Mouse (Mus musculus): ENCODE data around the gene Fgfbp3. TPM values are rescaled to one million over a fixed set of nuclear protein-coding genes. Genes with fewer than 3 reads are reported as not detected.
A peak's percentile ranks its signal among the peaks of the same experiment; 100 is the strongest.

Fgfbp3 gene
- polyA plus RNA-seq, 1 experiment from 2014 or later = 41.8 TPM

GRCm38 (mm10) chr19:36897778-36898177, 21.6 kb downstream of the Fgfbp3 start:
- Histone ChIP-seq H3K9me3 (ENCODE audit: control insufficient read depth, low read length) (no peaks in the 10 kb centered on the region), H3K4me2 (no peak overlapping the region), H3K27ac (ENCODE audit: low read depth, low read length) (peak overlapping the region; percentile 85), H3K9ac (ENCODE audit: low read length) (no peak overlapping the region), H3K4me1 (ENCODE audit: control insufficient read depth, insufficient read depth, low read length) (peaks cover 13% of the 10 kb centered on the region), H3K27me3 (ENCODE audit: control insufficient read depth, insufficient read depth, low read length) (no peaks in the 10 kb centered on the region), H3K36me3 (ENCODE audit: control insufficient read depth, insufficient read depth, low read length) (peaks cover 3% of the 10 kb centered on the region; the same call in 1 of the 2 replicates), H3K4me3 (ENCODE audit: low read depth, low read length) (no peak overlapping the region)
- ATAC-seq (ENCODE audit: low FRiP score) (no peak), DNase-seq (ENCODE audit: low spot score, missing footprints) (no peak)
- WGBS = 40% methylated on average over 9 of the region's 9 CpGs

GRCm38 (mm10) chr19:36896791-36897569, 22.4 kb downstream of the Fgfbp3 start:
- Histone ChIP-seq H3K9ac (ENCODE audit: low read length) (peak overlapping the region; percentile 13; the same call in 1 of the 2 replicates), H3K4me3 (ENCODE audit: low read depth, low read length) (no peak overlapping the region)
- WGBS = 7% methylated on average over 10 of the region's 10 CpGs

GRCm38 (mm10) chr19:36891746-36892145, 27.7 kb downstream of the Fgfbp3 start:
- DNase-seq (ENCODE audit: low spot score, missing footprints) (no peak), ATAC-seq (ENCODE audit: low FRiP score) (no peak)
- no peak overlapping the region for H3K27ac ChIP-seq (ENCODE audit: low read depth, low read length)
- no peak overlapping the region for H3K4me2 ChIP-seq
- H3K4me1 ChIP-seq (ENCODE audit: control insufficient read depth, insufficient read depth, low read length) = peaks cover 10% of the 10 kb centered on the region
- H3K36me3 ChIP-seq (ENCODE audit: control insufficient read depth, insufficient read depth, low read length) = peaks cover 16% of the 10 kb centered on the region
- WGBS = 96% methylated on average over 3 of the region's 3 CpGs
- no peaks in the 10 kb centered on the region for H3K27me3 ChIP-seq (ENCODE audit: control insufficient read depth, insufficient read depth, low read length)
- no peak overlapping the region for H3K4me3 ChIP-seq (ENCODE audit: low read depth, low read length)
- no peak overlapping the region for H3K9ac ChIP-seq (ENCODE audit: low read length)
- H3K9me3 ChIP-seq (ENCODE audit: control insufficient read depth, low read length) = no peaks in the 10 kb centered on the region

More at GRCm38 (mm10) chr19:36896791-36897569, 22.4 kb downstream of the Fgfbp3 start:
- Histone ChIP-seq H3K36me3 (ENCODE audit: control insufficient read depth, insufficient read depth, low read length) (peaks cover 3% of the 10 kb centered on the region; the same call in 1 of the 2 replicates), H3K27ac (ENCODE audit: low read depth, low read length) (peak overlapping the region; percentile 85), H3K27me3 (ENCODE audit: control insufficient read depth, insufficient read depth, low read length) (no peaks in the 10 kb centered on the region), H3K9me3 (ENCODE audit: control insufficient read depth, low read length) (no peaks in the 10 kb centered on the region), H3K4me2 (no peak overlapping the region), H3K4me1 (ENCODE audit: control insufficient read depth, insufficient read depth, low read length) (peaks cover 13% of the 10 kb centered on the region)
- DNase-seq (ENCODE audit: low spot score, missing footprints) (peak; percentile 95), ATAC-seq (ENCODE audit: low FRiP score) (peak; percentile 92)

GRCm38 (mm10) chr19:36887706-36888105, 31.7 kb downstream of the Fgfbp3 start:
- no peaks in the 10 kb centered on the region for H3K27me3 ChIP-seq (ENCODE audit: control insufficient read depth, insufficient read depth, low read length)
- no peaks in the 10 kb centered on the region for H3K9me3 ChIP-seq (ENCODE audit: control insufficient read depth, low read length)
- 48% methylated on average over 3 of the region's 3 CpGs for WGBS
- no peaks in the 10 kb centered on the region for H3K4me1 ChIP-seq (ENCODE audit: control insufficient read depth, insufficient read depth, low read length)
- DNase-seq (ENCODE audit: low spot score, missing footprints) = no peak
- H3K4me2 ChIP-seq = no peak overlapping the region
- no peak for ATAC-seq (ENCODE audit: low FRiP score)
- peaks cover 34% of the 10 kb centered on the region for H3K36me3 ChIP-seq (ENCODE audit: control insufficient read depth, insufficient read depth, low read length)
- no peak overlapping the region for H3K9ac ChIP-seq (ENCODE audit: low read length)
- H3K4me3 ChIP-seq (ENCODE audit: low read depth, low read length) = no peak overlapping the region
- H3K27ac ChIP-seq (ENCODE audit: low read depth, low read length) = no peak overlapping the region

GRCm38 (mm10) chr19:36886316-36886715, 33.1 kb downstream of the Fgfbp3 start:
- no peak overlapping the region for H3K4me3 ChIP-seq (ENCODE audit: low read depth, low read length)
- WGBS = 74% methylated on average over 2 of the region's 2 CpGs
- H3K9me3 ChIP-seq (ENCODE audit: control insufficient read depth, low read length) = no peaks in the 10 kb centered on the region
- H3K27me3 ChIP-seq (ENCODE audit: control insufficient read depth, insufficient read depth, low read length) = no peaks in the 10 kb centered on the region
- H3K36me3 ChIP-seq (ENCODE audit: control insufficient read depth, insufficient read depth, low read length) = peaks cover 33% of the 10 kb centered on the region
- ATAC-seq (ENCODE audit: low FRiP score) (no peak), DNase-seq (ENCODE audit: low spot score, missing footprints) (no peak)
- H3K9ac ChIP-seq (ENCODE audit: low read length) = no peak overlapping the region
- no peak overlapping the region for H3K4me2 ChIP-seq
- no peak overlapping the region for H3K27ac ChIP-seq (ENCODE audit: low read depth, low read length)
- H3K4me1 ChIP-seq (ENCODE audit: control insufficient read depth, insufficient read depth, low read length) = no peaks in the 10 kb centered on the region

- Histone ChIP-seq H3K9ac (ENCODE audit: low read length) (no peak overlapping the region), H3K4me1 (ENCODE audit: control insufficient read depth, insufficient read depth, low read length) (no peaks in the 10 kb centered on the region), H3K27me3 (ENCODE audit: control insufficient read depth, insufficient read depth, low read length) (no peaks in the 10 kb centered on the region), H3K4me2 (no peak overlapping the region), H3K9me3 (ENCODE audit: control insufficient read depth, low read length) (no peaks in the 10 kb centered on the region), H3K4me3 (ENCODE audit: low read depth, low read length) (no peak overlapping the region), H3K27ac (ENCODE audit: low read depth, low read length) (no peak overlapping the region), H3K36me3 (ENCODE audit: control insufficient read depth, insufficient read depth, low read length) (peaks cover 34% of the 10 kb centered on the region)
- no peak for ATAC-seq (ENCODE audit: low FRiP score)
- WGBS = 77% methylated on average over 6 of the region's 6 CpGs
- DNase-seq (ENCODE audit: low spot score, missing footprints) = peak; percentile 92
These were observed 36.3 kb downstream of the Fgfbp3 start for GRCm38 (mm10) chr19:36883119-36883518.

GRCm38 (mm10) chr19:36878743-36879495, 40.5 kb downstream of the Fgfbp3 start:
- DNase-seq (ENCODE audit: low spot score, missing footprints) (no peak), ATAC-seq (ENCODE audit: low FRiP score) (no peak)
- Histone ChIP-seq H3K4me2 (no peak overlapping the region), H3K4me3 (ENCODE audit: low read depth, low read length) (no peak overlapping the region), H3K9me3 (ENCODE audit: control insufficient read depth, low read length) (no peaks in the 10 kb centered on the region), H3K27ac (ENCODE audit: low read depth, low read length) (no peak overlapping the region), H3K4me1 (ENCODE audit: control insufficient read depth, insufficient read depth, low read length) (no peaks in the 10 kb centered on the region), H3K9ac (ENCODE audit: low read length) (no peak overlapping the region), H3K27me3 (ENCODE audit: control insufficient read depth, insufficient read depth, low read length) (no peaks in the 10 kb centered on the region), H3K36me3 (ENCODE audit: control insufficient read depth, insufficient read depth, low read length) (peaks cover 27% of the 10 kb centered on the region)
- 88% methylated on average over 11 of the region's 11 CpGs for whole genome bisulfite sequencing

GRCm38 (mm10) chr19:36877329-36877728, 42.1 kb downstream of the Fgfbp3 start:
- Histone ChIP-seq H3K4me2 (no peak overlapping the region), H3K4me1 (ENCODE audit: control insufficient read depth, insufficient read depth, low read length) (no peaks in the 10 kb centered on the region), H3K4me3 (ENCODE audit: low read depth, low read length) (no peak overlapping the region), H3K9ac (ENCODE audit: low read length) (no peak overlapping the region), H3K9me3 (ENCODE audit: control insufficient read depth, low read length) (no peaks in the 10 kb centered on the region), H3K36me3 (ENCODE audit: control insufficient read depth, insufficient read depth, low read length) (peaks cover 23% of the 10 kb centered on the region; the same call in 1 of the 2 replicates), H3K27ac (ENCODE audit: low read depth, low read length) (no peak overlapping the region), H3K27me3 (ENCODE audit: control insufficient read depth, insufficient read depth, low read length) (no peaks in the 10 kb centered on the region)
- no peak for DNase-seq (ENCODE audit: low spot score, missing footprints)
- ATAC-seq (ENCODE audit: low FRiP score) = no peak

GRCm38 (mm10) chr19:36874651-36875050, 44.8 kb downstream of the Fgfbp3 start:
- no peak for ATAC-seq (ENCODE audit: low FRiP score)
- H3K9ac ChIP-seq (ENCODE audit: low read length) = no peak overlapping the region
- H3K36me3 ChIP-seq (ENCODE audit: control insufficient read depth, insufficient read depth, low read length) = peaks cover 20% of the 10 kb centered on the region; the same call in 1 of the 2 replicates
- H3K27ac ChIP-seq (ENCODE audit: low read depth, low read length) = no peak overlapping the region
- no peak overlapping the region for H3K4me2 ChIP-seq
- H3K9me3 ChIP-seq (ENCODE audit: control insufficient read depth, low read length) = no peaks in the 10 kb centered on the region
- 83% methylated on average over 2 of the region's 2 CpGs for WGBS
- H3K4me3 ChIP-seq (ENCODE audit: low read depth, low read length) = no peak overlapping the region
- no peak for DNase-seq (ENCODE audit: low spot score, missing footprints)
- no peaks in the 10 kb centered on the region for H3K4me1 ChIP-seq (ENCODE audit: control insufficient read depth, insufficient read depth, low read length)
- no peaks in the 10 kb centered on the region for H3K27me3 ChIP-seq (ENCODE audit: control insufficient read depth, insufficient read depth, low read length)

All from midbrain, embryonic 11.5 days (tissue).